Mouse (Mus musculus): ENCODE data around the gene Pard3.

Pard3 gene

DNA sequence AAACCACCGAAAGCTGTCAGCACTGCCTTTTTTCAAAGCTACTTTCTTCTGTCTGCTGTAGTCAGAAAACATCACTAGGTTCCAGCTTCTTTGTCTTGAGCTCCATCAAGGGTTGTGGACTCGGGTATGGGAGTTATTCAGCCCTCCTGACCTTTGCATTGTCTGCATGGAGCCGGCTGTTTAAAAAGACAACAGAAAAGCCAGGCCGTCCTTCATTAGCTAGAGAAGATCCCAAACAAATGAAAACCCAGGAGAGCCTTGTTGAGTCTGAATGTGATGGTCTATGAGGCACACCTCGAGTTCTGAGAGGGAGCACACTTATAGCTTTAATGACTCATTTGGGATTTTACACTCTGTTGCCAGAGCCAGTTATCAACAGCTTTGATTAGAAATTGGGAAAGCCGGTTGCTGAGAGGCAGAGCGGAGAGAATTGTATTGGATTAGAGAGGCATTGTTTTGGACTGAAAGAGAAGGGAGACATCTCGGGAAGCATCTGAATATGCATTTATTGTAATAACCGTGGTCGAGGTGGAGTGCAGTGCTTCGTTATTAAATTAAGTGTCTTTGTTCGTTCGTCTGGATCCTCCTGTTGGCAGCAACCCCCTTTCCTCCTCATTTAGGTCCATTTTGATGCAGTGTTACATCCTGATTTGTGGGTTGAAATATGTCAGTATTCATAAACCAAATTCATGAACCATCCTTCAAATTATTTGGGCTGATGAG lies 435.5 kb downstream of the Pard3 start:
- DNase-seq (ENCODE audit: low read depth, low spot score): peak; percentile 50

DNA sequence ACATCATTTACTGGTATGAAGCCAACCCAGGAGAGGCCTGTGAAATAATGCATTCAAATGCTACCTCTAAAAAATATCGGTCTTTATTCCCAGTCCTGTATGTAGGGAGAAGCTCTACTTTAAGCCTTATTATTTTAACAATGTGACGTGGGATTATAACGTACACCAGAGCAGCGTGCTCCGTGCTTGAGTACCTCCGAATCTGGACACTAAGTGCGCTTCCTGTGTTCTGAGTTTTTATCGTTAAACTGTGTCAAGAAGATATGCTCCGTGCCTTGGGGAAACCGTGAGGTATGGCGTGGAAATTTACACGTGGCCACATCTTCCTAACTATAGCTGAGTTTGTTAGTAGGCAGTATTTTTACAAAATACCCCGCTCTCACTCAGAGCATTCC lies 436.0 kb downstream of the Pard3 start:
- DNase-seq (ENCODE audit: low read depth, low spot score): no peak

DNA sequence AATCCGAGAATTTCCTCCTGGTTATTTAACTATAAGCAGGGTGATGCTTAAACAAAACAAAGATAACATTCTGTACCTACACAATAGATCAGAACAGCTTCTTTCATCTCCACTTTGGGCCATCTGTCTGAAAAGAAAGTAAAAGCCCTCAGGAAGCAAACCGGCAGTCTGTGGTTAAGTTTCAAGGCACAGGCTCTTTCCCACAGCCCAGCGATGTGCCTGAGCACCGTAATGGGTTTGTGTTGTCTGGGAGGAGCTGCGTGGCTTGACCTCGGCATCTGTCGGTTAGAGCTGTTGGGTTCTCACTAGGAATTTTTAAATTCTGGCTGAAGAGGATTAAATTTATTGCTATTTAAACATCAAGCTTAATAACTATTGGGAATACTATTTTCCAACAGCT lies 436.5 kb downstream of the Pard3 start:
- peak; percentile 62 for DNase-seq (ENCODE audit: low read depth, low spot score)

GRCm38 (mm10) chr8:127501756-127502155 lies 438.1 kb downstream of the Pard3 start:
- no peak for DNase-seq (ENCODE audit: low read depth, low spot score)

- DNase-seq (ENCODE audit: low read depth, low spot score): no peak
Measured at GRCm38 (mm10) chr8:127505286-127505685, 441.6 kb downstream of the Pard3 start.

- DNase-seq (ENCODE audit: low read depth, low spot score): no peak
Measured at GRCm38 (mm10) chr8:127506336-127506735, 442.6 kb downstream of the Pard3 start.

DNA sequence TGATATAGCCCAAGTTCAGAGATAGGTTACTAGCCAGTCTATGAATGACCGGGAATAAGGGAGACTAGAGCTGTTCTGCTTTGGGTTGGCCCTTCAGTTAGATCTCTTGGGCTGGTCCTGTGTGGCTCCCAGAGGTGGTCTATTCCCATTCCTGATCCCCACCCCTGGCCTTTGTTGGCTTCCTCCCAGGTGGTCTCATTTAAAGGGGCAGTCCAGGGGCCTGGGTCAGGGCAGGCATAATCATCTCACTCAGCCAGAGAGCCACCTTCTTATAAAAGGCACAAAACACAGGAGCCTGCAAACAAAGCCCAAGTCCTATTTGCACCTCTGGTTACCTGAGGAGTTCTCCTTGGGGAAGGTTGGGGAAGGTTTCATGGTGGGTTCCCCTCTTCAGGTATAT lies 447.6 kb downstream of the Pard3 start:
- no peak for DNase-seq (ENCODE audit: low read depth, low spot score)

DNA sequence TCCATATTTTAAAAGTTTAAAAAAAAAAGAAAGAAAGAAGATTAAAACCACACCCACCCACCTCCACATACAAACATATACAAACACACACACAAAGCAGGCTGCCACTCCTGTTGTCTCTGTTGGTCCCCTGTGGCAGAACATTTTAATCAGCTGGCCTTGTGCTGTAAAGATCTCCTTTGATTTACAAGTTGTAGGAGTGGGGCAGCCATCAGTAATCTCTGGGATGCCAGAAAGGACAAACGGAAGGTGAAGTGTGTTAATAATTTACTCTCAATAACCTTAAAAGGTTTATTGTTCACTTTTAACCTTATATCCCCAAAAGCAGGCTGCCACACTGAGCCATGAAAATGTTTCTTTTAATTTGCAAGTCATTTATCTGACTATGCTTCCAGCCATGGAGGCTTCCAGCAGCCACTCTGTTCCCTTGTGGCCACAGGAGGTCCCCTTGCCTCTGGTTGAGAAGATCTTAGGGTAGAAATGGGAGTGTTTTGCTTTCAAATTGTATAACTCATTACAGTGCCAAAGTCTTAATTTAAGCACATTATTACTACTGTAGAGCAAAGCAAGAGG lies 448.4 kb downstream of the Pard3 start:
- DNase-seq (ENCODE audit: low read depth, low spot score): no peak

GRCm38 (mm10) chr8:127512580-127512979 lies 448.9 kb downstream of the Pard3 start:
- DNase-seq (ENCODE audit: low read depth, low spot score): no peak

DNA sequence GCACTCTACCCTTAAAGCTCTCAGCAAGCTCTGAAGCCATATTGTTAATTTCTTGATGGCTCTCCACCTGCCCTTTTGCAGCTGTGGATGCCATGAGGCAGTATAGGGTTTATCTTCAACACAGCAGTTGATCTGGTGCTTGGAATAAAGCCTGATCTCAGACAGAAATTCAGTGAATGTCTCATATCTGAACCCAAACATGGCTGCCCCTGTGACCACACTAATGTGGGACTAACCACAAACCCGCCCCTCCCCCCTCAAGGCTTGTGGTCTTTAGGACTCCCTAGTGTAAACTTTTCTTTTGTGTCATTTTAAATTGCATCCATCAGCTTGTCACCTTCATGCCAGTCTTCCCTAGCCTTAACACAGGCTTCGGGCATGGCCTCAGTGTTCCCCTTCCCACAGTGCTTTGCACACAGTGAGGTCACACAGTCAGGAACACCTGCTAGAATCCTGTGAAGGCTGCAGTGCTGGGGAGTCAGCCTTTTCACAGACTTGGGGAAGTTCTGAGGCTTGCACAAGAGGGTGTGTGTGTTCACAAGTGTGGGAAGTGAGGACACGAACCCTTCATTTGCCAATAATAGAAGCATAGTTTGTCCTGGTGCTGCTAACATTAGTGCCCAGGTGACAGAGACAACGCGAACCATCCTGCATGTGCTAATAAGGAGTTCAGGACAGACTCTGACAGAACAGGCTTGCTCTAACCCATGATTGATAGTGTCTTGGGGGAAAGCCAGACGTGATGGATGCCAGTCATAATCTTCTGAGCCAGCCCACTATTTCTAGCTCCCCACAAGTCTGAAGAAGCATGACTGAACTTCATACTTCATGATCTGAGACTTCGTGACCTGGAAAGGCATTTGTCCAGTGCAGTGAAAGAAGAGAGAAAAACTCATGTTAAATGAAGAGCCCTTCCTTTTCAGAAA lies 451.4 kb downstream of the Pard3 start:
- no peak for DNase-seq (ENCODE audit: low read depth, low spot score)

GRCm38 (mm10) chr8:127516043-127516442 lies 452.4 kb downstream of the Pard3 start:
- DNase-seq (ENCODE audit: low read depth, low spot score): no peak

DNA sequence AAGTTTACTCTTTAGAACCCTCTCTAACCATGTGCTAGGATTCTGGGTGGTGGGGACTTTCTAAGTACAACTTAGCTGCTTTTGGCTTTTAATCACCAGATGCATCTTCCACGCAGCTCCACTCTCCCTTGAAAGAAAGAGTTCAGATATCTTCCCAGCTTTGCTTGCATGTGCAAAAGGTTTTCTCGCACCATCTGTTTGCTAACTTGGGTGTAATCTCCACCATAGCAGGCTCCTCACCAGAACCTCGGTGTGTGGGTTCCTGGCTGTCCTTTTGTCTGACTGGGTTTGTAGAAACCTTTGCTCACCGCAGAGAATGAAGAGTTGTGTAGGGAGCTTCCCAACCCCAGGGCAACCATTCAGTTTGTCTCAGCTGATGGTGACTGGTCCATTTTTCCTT lies 462.0 kb downstream of the Pard3 start:
- DNase-seq (ENCODE audit: low read depth, low spot score): no peak

GRCm38 (mm10) chr8:127528315-127528714 lies 464.6 kb downstream of the Pard3 start:
- DNase-seq (ENCODE audit: low read depth, low spot score): no peak

DNA sequence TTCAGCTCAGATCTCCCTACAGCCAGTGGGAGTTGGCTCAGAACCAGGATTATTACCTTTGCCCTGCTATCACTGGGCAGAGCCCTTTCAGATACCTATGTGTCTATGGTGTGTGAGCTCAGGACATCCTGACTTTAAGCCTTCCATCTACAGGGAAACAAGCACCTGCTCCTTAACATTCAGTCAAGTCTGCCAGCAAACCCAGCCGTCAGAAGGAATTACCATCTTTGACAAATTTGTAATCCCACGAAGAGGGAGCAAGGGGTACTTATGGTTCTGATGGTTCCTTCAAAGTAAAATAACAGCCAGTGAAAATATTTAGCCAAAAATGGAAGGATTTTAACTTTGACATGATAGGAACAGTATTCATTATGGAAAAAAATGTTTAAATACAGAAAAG lies 466.1 kb downstream of the Pard3 start:
- DNase-seq (ENCODE audit: low read depth, low spot score): no peak

GRCm38 (mm10) chr8:127531866-127532265 lies 468.2 kb downstream of the Pard3 start:
- no peak for DNase-seq (ENCODE audit: low read depth, low spot score)

DNA sequence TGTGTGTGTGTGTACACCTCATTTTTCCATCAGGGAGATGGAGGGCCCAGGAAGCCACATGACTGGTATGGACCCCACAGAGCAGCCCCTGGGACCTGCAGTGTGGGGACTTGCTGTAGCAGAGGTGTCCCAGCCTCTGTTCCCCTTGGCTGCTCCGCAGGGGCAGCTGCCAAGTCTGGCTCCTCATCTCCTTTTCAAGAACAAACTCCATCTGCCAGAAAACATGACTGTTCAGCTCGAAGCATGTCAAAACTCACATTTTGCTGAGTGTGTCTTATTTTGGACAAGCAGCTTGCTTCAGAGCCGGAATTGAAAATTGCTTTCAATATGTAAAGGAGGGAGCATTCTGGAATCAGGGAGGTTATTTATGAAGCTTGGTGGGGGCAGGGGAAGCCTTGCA lies 471.1 kb downstream of the Pard3 start:
- no peak for DNase-seq (ENCODE audit: low read depth, low spot score)

- no peak for DNase-seq (ENCODE audit: low read depth, low spot score)
Measured at GRCm38 (mm10) chr8:127535192-127535845, 471.6 kb downstream of the Pard3 start.

- no peak for DNase-seq (ENCODE audit: low read depth, low spot score)
Measured at GRCm38 (mm10) chr8:127535846-127536220, 472.1 kb downstream of the Pard3 start.

DNA sequence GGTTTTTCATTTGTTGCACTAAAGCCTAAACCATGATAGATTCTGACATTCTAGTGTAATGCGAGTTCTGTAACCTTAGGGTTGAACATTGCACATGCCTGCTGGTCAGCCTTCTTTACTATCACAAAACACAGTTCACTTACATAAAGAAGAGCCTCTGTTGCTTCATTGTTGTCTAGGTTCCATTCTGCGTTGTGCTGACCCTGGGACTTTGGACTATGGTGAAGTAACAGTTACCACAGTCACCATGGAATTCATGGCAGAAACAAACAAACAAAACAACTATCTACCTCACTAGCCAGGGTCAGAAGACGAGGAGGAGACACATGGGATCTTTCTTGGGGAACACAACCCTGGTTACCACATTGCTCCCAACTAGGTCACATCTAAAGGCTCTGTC lies 476.1 kb downstream of the Pard3 start:
- DNase-seq (ENCODE audit: low read depth, low spot score): no peak

DNA sequence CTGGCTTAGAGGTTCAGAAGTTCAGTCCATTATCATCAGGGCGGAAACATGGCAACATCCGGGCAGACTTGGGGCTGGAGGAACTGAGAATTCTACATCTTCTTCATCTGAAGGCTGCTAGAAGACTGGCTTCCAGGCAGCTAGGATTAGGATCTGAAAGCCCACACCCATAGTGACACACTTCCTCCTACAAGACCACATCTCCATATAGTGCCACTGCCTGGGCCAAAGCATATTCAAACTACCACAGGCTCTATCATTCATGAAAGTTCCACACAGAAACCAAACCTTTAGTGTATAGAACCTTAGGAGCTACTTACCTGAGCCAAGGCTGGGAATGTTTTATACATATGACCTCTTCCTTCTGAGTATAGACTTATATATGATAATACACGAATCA lies 476.6 kb downstream of the Pard3 start:
- DNase-seq (ENCODE audit: low read depth, low spot score): no peak

DNA sequence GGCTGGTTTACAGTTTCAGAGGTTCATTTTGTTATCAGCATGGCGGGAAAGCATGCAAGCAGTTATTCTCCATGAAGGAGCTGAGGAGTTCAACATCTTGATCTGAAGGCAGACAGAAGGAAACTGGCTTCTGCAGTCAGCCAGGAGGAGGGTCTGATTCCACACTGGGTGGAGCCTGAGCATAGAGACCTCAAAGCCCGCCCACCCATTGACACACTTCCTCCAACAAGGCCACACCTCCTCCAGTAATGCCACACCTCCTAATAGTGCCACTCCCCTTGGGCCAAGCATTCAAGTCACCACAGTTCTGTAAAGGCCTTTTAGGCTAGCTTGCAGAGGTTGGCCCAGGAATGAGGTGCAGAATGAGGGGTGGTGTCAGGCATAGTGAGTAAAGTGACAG lies 478.5 kb downstream of the Pard3 start:
- no peak for DNase-seq (ENCODE audit: low read depth, low spot score)

- no peak for DNase-seq (ENCODE audit: low read depth, low spot score)
Measured at GRCm38 (mm10) chr8:127543676-127544075, 480.0 kb downstream of the Pard3 start.
